Mouse (Mus musculus): ENCODE data around the gene Pappa2.
A peak's percentile ranks its signal among the peaks of the same experiment; 100 is the strongest.

Pappa2 gene

GRCm38 (mm10) chr1:158765842-158766241 lies 214.4 kb downstream of the Pappa2 start:
- ATAC-seq (ENCODE audit: low TSS enrichment): no peak

DNA sequence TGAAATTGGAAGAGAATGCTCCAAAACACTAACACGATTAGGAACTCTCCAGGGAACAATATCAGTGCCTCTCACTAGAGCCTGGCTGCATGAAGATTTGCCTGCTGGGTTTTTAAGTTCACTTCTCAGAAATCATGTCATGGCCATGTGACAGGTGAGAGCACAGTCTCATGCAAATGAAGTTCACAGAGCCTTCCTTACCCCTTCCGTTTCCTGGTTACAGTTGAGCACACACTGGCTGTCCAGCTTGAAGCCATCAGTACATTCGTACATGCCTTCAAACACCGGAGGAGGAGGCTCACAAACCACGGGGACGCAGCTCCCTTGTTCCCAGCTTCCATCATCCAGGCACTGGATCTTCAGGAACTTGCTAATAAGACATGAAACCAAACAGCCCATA lies 215.6 kb downstream of the Pappa2 start:
- no peak for ATAC-seq (ENCODE audit: low TSS enrichment)

DNA sequence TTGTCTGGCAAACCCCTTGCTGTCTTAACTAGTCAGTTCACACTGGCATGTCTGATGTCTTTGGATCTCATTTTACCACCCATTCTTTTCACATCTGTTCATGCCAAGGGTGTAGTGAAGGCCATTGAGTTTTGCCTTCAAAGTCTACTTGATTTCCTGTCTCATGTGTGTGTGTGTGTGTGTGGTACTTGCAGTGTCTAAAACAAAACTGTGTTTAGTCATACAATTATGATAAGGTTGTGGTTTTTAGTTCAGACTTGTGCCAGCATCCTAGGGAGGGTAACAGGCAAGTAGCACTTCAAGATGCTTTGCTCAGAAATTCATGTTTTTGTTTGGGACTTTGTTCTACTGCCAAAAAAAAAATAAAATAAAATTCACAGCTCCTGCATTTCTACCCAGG lies 216.1 kb downstream of the Pappa2 start:
- no peak for ATAC-seq (ENCODE audit: low TSS enrichment)

DNA sequence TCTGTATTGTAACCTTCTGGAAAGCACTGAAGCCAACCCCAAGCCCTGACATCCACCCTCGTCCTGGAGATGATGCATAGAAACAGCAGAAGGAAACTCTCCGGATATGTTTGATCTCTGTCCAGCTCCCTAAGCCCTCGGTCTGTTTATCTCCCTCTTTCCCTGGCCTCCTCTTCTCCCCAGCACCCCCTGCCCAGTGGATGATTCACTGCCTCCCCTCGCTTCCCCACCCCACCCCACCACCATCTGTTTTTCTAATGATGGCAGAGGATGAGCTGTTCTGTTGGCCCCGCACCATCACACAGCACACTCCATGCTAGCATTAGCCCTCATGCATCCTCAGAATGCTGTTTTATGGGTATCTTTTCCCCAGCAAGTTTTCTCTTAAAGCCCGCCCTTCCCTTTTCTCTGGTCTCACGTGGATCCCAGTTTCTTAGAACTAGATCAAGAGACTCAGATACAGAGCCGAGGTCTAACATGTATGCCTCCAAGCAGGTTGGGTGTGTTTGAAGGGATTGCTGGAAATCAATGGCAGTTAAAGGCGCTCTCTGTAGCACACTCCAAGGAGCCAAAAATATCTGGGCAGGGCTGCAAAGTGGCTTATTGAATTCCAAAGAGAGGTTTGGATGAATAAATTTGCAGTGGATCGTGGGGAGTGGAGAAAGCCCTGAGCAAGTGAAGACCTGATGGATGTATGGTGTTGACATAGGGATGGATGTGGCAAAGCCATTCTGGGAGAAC lies 231.8 kb downstream of the Pappa2 start:
- ATAC-seq (ENCODE audit: low TSS enrichment): peak; percentile 70

DNA sequence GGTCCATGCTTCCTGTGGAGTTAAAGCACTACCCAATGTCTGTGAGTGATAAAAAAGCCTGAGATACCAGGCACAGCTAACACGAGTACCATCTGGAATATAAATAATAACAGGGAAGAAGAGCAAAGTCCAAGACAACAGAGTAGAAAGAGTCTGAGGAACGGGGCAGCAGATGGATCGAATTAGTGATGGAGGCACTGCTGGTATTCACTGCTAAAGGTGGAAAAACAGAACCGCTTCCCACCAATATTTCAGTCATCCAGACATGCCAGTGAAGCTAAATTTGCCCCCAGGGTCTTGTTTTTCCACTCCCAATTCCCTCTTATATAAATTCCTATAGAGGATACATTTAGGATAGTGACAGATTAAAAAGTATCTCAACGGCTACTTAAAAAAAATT lies 238.8 kb downstream of the Pappa2 start:
- ATAC-seq (ENCODE audit: low TSS enrichment): no peak

DNA sequence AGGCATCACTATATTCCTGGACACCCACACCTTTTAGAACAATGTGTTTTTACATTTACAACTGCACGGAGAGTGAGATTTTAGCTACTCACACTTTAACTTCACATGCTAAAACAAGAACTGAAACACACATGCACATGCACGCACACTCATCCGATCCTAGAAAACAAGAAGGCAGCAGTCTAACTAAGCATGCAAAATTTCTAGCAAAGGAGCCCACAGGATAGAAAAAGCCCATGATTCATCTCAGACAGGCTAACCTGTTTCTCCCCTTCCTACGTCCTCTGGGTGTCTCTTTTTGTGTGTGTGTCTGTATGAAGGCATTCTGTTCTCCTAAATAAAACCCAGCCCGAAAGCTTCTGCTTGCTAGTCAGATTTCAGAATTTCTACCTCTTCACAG lies 239.3 kb downstream of the Pappa2 start:
- ATAC-seq (ENCODE audit: low TSS enrichment): peak; percentile 97

DNA sequence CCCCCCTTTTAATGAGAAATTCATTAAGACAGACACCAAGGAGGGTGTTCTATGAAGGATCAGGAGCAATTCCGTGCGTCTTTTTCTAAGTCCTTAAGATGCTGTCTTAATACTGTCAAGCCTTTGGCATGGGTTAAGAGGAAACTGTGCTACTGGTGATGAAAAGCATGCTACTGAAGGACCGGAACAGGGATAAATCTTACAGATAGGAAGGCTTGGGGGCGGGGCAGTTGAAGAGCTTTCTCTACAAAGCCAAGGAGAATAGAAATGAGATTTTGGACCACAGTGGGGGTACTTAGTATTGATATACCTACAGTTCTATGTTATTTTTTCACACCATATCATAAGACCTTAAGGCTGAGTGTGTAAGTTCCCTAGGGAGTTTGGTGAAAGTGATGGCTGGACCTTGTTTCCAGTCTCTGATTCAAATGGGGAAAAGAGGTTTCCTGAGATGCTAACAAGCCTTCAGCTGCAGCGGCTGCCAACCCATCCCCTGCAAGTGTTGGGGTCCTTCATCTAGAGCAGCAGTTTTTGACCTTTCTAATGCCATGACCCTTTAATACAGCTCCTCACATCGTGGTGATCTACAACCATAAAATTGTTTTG lies 240.0 kb downstream of the Pappa2 start:
- no peak for ATAC-seq (ENCODE audit: low TSS enrichment)

- 0 out of 2 replicates have a peak, but pooled peaks have one; percentile 20 for ATAC-seq (ENCODE audit: low TSS enrichment)
Measured at GRCm38 (mm10) chr1:158739132-158739919, 241.0 kb downstream of the Pappa2 start.

- ATAC-seq (ENCODE audit: low TSS enrichment): peak; percentile 73
Measured at GRCm38 (mm10) chr1:158732868-158733496, 247.3 kb downstream of the Pappa2 start.

- ATAC-seq (ENCODE audit: low TSS enrichment): peak; percentile 72; the same call in 1 of the 2 replicates
Measured at GRCm38 (mm10) chr1:158713301-158714095, 266.8 kb downstream of the Pappa2 start.

- ATAC-seq (ENCODE audit: low TSS enrichment): no peak
Measured at GRCm38 (mm10) chr1:158701336-158701735, 279.0 kb downstream of the Pappa2 start.

- no peak for ATAC-seq (ENCODE audit: low TSS enrichment)
Measured at GRCm38 (mm10) chr1:158700147-158700546, 280.1 kb downstream of the Pappa2 start.

DNA sequence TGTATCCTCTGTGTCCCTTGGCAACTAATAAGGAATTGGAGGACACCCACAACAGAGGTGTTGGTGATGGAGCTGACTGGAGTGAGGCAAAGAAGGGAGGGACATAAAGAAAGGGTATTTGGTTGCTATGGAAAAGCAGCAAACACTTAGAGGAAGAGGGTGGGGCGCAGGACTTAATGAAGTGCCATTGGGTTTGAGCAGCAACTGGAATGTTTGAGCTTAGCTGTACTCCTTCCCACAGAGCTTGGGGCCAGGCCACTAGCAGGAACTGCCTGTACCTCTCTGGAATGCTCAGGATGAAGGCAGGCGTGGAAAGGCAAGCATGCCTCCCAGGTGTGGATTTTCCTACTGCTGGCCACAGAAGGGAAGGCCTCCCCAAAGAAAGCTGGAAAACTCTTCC lies 281.0 kb downstream of the Pappa2 start:
- ATAC-seq (ENCODE audit: low TSS enrichment): no peak

DNA sequence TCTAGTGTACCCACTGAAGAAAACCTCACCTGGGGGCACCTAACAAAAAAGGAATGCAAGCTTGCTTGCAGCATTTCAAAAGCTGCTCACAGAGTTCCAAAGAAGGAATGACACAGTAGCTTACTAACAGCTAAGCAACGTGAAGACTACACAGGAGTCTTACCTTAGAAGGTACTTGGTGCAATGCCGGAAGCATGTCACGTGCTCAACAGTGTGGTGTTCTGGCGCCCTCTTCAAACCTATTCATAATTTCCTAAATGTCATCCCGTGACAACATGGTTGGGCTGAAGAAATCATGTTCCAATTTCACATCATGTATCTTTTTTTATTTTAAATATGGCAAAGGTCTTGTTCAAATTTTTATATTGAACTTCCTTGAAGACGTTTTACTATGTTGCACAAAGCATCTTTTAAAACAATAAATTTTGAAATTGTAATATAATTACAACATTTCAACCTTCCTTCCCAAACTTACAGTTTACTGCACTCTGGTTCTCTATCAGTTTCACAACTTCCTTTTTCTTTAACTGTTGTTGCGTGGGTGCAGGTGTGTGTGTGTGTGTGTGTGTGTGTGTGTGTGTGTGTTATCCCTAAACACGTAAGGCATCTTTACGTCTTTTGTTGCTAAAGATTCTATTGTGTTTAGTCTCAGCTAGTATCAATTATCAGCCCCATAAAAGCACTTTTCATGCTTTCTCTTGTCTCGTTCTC lies 282.3 kb downstream of the Pappa2 start:
- no peak for ATAC-seq (ENCODE audit: low TSS enrichment)

- ATAC-seq (ENCODE audit: low TSS enrichment): no peak
Measured at GRCm38 (mm10) chr1:158697423-158697822, 282.9 kb downstream of the Pappa2 start.

DNA sequence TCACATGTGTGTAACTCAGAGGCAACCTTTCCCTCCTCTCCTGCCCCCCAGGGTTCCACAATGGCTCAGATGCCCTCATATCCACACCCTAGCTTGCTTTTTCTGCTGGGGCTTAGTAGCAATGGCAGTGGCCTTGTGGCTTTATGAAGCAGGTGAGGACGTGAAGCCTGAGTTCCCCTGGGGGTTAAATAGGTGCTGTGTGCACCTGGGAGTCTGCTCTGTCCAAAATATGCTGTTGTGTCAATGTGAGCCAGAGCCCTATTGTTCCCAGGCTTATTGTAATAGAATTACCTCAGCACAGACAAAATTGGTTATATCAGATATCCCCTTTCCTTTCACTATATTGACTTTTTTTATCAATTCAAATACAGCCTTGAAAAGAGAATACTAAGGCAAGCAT lies 292.6 kb downstream of the Pappa2 start:
- ATAC-seq (ENCODE audit: low TSS enrichment): no peak

DNA sequence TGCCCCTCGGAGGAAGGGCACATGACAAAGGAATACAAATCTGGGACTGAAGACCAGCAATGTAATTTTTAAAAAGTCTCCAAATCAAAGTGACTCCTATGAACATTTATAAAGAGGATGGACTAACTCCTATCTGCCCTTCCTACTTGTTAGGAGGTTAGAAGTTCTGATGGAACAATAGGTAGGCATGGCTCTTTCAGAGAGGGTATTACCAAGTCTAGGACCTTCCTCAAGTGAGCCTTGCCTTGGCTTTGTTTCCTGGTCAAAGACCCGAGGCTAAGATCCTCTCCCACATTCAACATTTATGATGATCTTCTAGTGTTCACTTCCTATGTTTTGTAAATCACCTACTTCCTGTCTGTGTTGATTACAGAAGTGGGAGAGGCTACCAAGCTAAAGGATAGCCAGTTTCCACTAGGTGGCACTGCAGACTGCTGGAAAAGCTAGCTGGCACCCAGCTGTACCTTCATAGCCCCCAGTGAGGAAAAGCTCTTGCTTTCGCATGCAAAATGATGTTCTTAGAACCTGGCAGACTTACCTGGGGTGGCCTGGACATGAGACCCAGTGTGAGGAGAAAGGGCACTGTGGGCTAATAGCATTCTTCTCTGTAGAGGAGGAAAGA lies 310.2 kb downstream of the Pappa2 start:
- peak; percentile 94 for ATAC-seq (ENCODE audit: low TSS enrichment)

- no peak for ATAC-seq (ENCODE audit: low TSS enrichment)
Measured at GRCm38 (mm10) chr1:158666001-158666400, 314.3 kb downstream of the Pappa2 start.

Measured in frontal cortex, adult (tissue).